Mouse (Mus musculus): ENCODE results near the gene Arhgap9. TPM values are rescaled to one million over a fixed set of nuclear protein-coding genes. Genes with fewer than 3 reads are reported as not detected.

Gene Arhgap9
- total and polyA plus RNA-seq, 3 experiments = 2.3 to 4.8 (median 2.4) TPM

DNA sequence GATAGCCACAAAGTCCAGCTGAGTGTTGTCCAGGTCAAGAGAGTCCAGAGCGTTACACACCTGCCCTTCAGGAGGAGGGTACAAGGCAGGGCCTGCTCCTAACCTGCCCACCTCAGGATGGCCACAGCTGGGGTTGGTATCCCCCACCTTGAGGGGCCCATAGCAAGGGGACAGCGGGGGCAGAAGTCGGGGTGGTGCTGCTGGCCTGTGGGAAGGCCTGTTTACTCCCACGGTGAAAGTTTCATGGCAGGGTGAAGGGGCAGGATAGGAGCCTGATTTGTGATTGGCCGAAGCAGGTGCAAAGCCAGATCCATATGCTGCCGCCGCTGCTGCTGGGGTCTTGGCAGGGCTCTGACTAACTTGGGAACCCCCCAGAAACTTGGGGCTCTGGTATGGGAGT lies 8.4 kb downstream of the Arhgap9 start:
- TF ChIP-seq CTCF (IDR thresholded peaks at IDR 0.05) = no peak
- no peak for TF ChIP-seq POLR2A (IDR thresholded peaks at IDR 0.05; ENCODE audit: insufficient read depth, low read depth, low read length)
- no peak for TF ChIP-seq EP300 (IDR thresholded peaks at IDR 0.05; ENCODE audit: insufficient read depth, low read depth, low read length)
- Histone ChIP-seq H3K27ac (no peak overlapping the region), H3K9ac (ENCODE audit: low read depth, low read length) (no peak overlapping the region), H3K36me3 (ENCODE audit: control insufficient read depth, insufficient read depth, low read length) (no peaks in the 10 kb centered on the region), H3K79me2 (replicated peaks; ENCODE audit: control insufficient read depth, insufficient read depth, low read length) (no peaks in the 10 kb centered on the region), H3K27me3 (ENCODE audit: control insufficient read depth, insufficient read depth, low read length) (peaks cover 5% of the 10 kb centered on the region; the same call in 1 of the 2 replicates), H3K4me3 (no peak overlapping the region), H3K4me1 (ENCODE audit: control insufficient read depth, insufficient read depth, low read length) (no peaks in the 10 kb centered on the region)
- 72% methylated on average over 7 of the region's 7 CpGs for WGBS
- intact Hi-C loops (cut with DNase I) = no loop called here
- no peak for DNase-seq

DNA sequence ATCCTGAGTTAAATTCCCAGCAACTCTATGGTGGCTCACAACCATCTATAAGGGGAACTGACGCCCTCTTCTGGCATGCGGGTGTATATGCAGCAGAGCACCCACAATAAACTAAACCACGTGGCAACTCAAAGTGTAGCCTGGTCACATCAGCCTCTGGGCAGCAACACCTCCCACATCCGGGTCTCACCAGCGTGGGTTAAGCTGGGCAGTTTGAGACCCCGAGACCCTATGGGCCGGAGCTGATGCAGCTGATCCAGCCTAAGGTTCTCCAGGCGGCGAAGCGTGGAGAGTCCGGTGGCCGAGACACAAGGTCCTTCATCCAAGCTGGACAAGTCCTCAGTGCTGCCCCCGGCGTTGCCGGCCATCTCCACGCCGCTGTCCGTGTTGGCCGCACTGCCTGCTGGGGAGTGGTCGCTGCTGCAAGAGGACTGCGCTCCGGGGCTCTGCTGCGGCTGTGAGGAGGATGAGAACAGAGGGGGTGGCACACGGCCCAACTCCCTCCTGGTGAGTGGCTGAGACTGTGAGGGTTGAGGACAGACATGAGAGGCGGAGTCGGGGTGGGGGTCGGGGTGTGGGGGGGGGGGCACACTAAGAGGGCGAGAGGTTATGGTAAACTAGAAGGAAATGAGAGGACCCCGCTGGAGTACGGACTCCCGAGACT lies 10.6 kb downstream of the Arhgap9 start:
- no peaks in the 10 kb centered on the region for H3K36me3 ChIP-seq (ENCODE audit: control insufficient read depth, insufficient read depth, low read length)
- 35% methylated on average over 31 of the region's 31 CpGs for WGBS
- no peak overlapping the region for H3K4me3 ChIP-seq

DNA sequence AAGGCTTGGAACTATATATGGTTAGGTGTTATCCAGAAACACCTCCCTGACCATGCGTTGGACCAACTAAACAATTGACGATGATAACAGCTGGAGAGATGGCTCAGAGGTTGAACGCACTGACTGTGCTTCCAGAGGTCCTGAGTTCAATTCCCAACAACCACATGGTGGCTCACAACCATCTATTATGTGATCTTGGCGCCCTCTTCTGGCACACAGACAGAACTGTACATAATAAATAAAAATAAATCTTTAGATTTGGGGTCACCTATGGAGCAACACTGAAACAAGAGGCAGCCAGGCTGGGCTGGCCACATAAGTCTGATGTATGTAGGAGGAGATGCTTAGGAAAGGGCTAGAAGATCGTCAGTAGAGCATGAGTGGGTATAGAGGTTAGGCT lies 11.4 kb downstream of the Arhgap9 start:
- 56% methylated on average over 5 of the region's 5 CpGs for whole genome bisulfite sequencing
- H3K4me3 ChIP-seq = no peak overlapping the region
- DNase-seq = no peak
- no peaks in the 10 kb centered on the region for H3K79me2 ChIP-seq (replicated peaks; ENCODE audit: control insufficient read depth, insufficient read depth, low read length)
- peaks cover 3% of the 10 kb centered on the region; the same call in 1 of the 2 replicates for H3K27me3 ChIP-seq (ENCODE audit: control insufficient read depth, insufficient read depth, low read length)
- TF ChIP-seq EP300 (IDR thresholded peaks at IDR 0.05; ENCODE audit: insufficient read depth, low read depth, low read length) (no peak), CTCF (IDR thresholded peaks at IDR 0.05) (peak; percentile 55), POLR2A (IDR thresholded peaks at IDR 0.05; ENCODE audit: insufficient read depth, low read depth, low read length) (no peak)
- H3K9ac ChIP-seq (ENCODE audit: low read depth, low read length) = no peak overlapping the region
- intact Hi-C loops (cut with DNase I) = no loop called here
- H3K36me3 ChIP-seq (ENCODE audit: control insufficient read depth, insufficient read depth, low read length) = no peaks in the 10 kb centered on the region
- H3K4me1 ChIP-seq (ENCODE audit: control insufficient read depth, insufficient read depth, low read length) = no peaks in the 10 kb centered on the region
- no peak overlapping the region for H3K27ac ChIP-seq

More for the DNA sequence above, 10.6 kb downstream of the Arhgap9 start:
- Histone ChIP-seq H3K27me3 (ENCODE audit: control insufficient read depth, insufficient read depth, low read length) (peaks cover 3% of the 10 kb centered on the region; the same call in 1 of the 2 replicates), H3K27ac (no peak overlapping the region), H3K9ac (ENCODE audit: low read depth, low read length) (no peak overlapping the region), H3K79me2 (replicated peaks; ENCODE audit: control insufficient read depth, insufficient read depth, low read length) (no peaks in the 10 kb centered on the region), H3K4me1 (ENCODE audit: control insufficient read depth, insufficient read depth, low read length) (no peaks in the 10 kb centered on the region)
- intact Hi-C loops (cut with DNase I) = no loop called here
- no peak for TF ChIP-seq POLR2A (IDR thresholded peaks at IDR 0.05; ENCODE audit: insufficient read depth, low read depth, low read length)
- TF ChIP-seq EP300 (IDR thresholded peaks at IDR 0.05; ENCODE audit: insufficient read depth, low read depth, low read length) = no peak
- peak; percentile 16; the same call in 1 of the 2 replicates for TF ChIP-seq CTCF (IDR thresholded peaks at IDR 0.05)
- no peak for DNase-seq

DNA sequence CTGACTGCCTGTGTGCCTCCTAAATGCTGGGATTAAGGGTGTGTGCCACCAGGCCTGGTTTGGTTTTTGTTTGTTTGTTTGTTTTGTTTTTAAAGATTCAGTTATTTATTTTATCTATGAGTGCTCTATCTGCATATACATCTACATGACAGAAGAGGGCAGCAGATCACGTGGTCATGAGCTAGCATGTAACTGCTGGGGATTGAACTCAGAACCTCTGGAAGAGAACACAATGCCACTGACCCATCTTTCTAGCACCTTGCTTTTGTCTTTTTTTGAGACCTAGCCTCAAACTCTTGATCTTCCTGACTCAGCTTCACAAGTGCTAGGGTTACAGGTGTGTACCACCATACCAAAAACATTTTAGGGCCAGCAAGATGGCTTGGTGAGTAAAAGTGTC lies 13.5 kb downstream of the Arhgap9 start:
- no peak overlapping the region for H3K9ac ChIP-seq (ENCODE audit: low read depth, low read length)
- no peaks in the 10 kb centered on the region for H3K79me2 ChIP-seq (replicated peaks; ENCODE audit: control insufficient read depth, insufficient read depth, low read length)
- intact Hi-C loops (cut with DNase I) = no loop called here
- peaks cover 3% of the 10 kb centered on the region; the same call in 1 of the 2 replicates for H3K27me3 ChIP-seq (ENCODE audit: control insufficient read depth, insufficient read depth, low read length)
- 43% methylated on average over 1 of the region's 1 CpGs for WGBS
- H3K4me3 ChIP-seq = no peak overlapping the region
- no peak for TF ChIP-seq EP300 (IDR thresholded peaks at IDR 0.05; ENCODE audit: insufficient read depth, low read depth, low read length)
- peak; percentile 25 for TF ChIP-seq CTCF (IDR thresholded peaks at IDR 0.05)
- H3K36me3 ChIP-seq (ENCODE audit: control insufficient read depth, insufficient read depth, low read length) = no peaks in the 10 kb centered on the region
- H3K4me1 ChIP-seq (ENCODE audit: control insufficient read depth, insufficient read depth, low read length) = no peaks in the 10 kb centered on the region
- H3K27ac ChIP-seq = no peak overlapping the region
- no peak for DNase-seq

DNA sequence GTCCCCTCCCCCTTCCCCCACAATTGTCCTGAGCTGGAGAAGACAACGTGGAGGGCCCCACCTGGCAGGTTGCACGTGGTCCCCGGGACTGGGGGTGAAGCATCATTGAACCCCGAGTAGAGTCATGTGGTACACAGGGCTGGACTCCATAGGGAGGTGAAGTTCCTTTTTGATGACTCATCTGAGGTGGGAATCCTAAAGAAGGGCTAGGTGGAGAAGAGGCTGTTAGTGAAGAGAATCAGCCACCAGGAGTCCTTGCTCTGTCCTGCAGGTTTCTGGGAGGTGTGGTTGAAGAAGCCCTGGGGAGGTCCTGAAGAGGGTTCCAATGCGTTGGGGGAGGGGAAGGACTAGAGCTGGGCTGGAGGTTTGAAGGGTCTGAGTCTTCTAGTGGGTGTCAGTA lies 15.2 kb downstream of the Arhgap9 start:
- Histone ChIP-seq H3K9ac (ENCODE audit: low read depth, low read length) (no peak overlapping the region), H3K4me3 (no peak overlapping the region), H3K27ac (no peak overlapping the region), H3K36me3 (ENCODE audit: control insufficient read depth, insufficient read depth, low read length) (no peaks in the 10 kb centered on the region), H3K4me1 (ENCODE audit: control insufficient read depth, insufficient read depth, low read length) (no peaks in the 10 kb centered on the region), H3K79me2 (replicated peaks; ENCODE audit: control insufficient read depth, insufficient read depth, low read length) (no peaks in the 10 kb centered on the region), H3K27me3 (ENCODE audit: control insufficient read depth, insufficient read depth, low read length) (peaks cover 3% of the 10 kb centered on the region; the same call in 1 of the 2 replicates)
- DNase-seq = no peak
- intact Hi-C loops (cut with DNase I) = loop anchor here (1.0 kb wide), 1 partner anchor 45 kb away; no protein-coding TSS in a partner anchor
- TF ChIP-seq EP300 (IDR thresholded peaks at IDR 0.05; ENCODE audit: insufficient read depth, low read depth, low read length) (no peak), CTCF (IDR thresholded peaks at IDR 0.05) (no peak), POLR2A (IDR thresholded peaks at IDR 0.05; ENCODE audit: insufficient read depth, low read depth, low read length) (no peak)
- WGBS = 50% methylated on average over 5 of the region's 5 CpGs

DNA sequence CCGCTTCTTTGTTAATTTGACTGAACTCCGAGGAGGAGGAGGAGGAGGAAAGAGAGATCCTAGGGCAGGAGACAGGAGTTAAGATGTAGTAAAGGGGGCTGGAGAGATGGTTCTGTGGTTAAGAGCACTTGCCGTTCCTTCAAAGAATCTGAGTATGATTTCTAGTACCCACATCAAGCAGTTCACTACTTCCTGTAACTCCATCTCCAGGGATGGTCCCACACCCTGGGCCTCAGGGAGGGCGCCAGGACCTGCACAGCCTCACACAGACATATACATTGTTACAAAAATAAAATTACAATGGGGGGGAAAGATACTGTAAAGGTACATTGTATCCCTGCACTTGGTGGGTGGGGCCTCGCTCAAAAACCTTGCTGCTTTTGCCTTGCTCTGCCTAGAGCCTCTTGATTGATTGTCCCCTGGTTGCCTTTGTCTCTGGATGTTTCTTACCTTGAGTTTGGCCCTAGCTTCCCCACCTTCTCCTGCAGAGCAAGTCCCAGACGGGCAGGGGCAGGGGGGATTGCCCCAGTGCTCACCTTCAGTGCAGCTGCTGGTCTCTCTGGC lies 15.9 kb downstream of the Arhgap9 start:
- Histone ChIP-seq H3K4me3 (no peak overlapping the region), H3K27ac (no peak overlapping the region), H3K27me3 (ENCODE audit: control insufficient read depth, insufficient read depth, low read length) (peaks cover 3% of the 10 kb centered on the region; the same call in 1 of the 2 replicates), H3K4me1 (ENCODE audit: control insufficient read depth, insufficient read depth, low read length) (peaks cover 2% of the 10 kb centered on the region; the same call in 1 of the 2 replicates), H3K9ac (ENCODE audit: low read depth, low read length) (no peak overlapping the region), H3K79me2 (replicated peaks; ENCODE audit: control insufficient read depth, insufficient read depth, low read length) (no peaks in the 10 kb centered on the region), H3K36me3 (ENCODE audit: control insufficient read depth, insufficient read depth, low read length) (no peaks in the 10 kb centered on the region)
- intact Hi-C loops (cut with DNase I) = no loop called here
- WGBS = 71% methylated on average over 6 of the region's 6 CpGs
- DNase-seq = no peak
- TF ChIP-seq POLR2A (IDR thresholded peaks at IDR 0.05; ENCODE audit: insufficient read depth, low read depth, low read length) (no peak), CTCF (IDR thresholded peaks at IDR 0.05) (no peak), EP300 (IDR thresholded peaks at IDR 0.05; ENCODE audit: insufficient read depth, low read depth, low read length) (no peak)

Data from heart, adult 2 months (tissue).